Mouse (Mus musculus) c-Kit-negative CD71-positive TER-119-positive erythroid progenitor cells, embryonic 14.5 days (primary cell): ENCODE results near the gene Tmem119.
A peak's percentile ranks its signal among the peaks of the same experiment; 100 is the strongest.
"Not testable (repeated sequence)": the region's sequence is repeated elsewhere in the genome, so short reads cannot be mapped to it uniquely, and the experiment has no call there.

Experiments used
- DNase-seq: peaks from one replicate; pipeline ENCODE4 v3.0.0-alpha.2; 2013; ENCODE audit warnings: low read depth, low spot score

Tmem119 gene

DNA sequence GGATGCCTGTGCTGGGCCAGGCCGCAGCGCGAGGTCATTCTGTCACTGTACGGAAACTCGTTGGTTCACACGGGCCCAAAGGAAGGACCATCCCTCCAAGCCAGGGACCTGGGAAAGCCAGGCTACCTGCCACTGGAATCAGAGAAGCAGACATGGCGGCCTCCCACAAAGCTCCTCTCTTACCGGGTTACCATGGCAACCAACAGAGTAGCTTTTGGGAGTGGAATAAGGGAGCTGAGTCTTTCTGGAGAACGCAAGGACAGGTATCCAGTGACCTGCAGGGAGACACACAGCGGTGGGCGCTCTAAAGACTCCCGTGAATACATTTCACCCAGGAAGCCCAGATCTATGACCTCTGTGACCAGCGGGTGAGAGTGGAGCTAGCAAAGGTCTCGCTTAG is 18.3 kb upstream of the Tmem119 start:
- no peak for DNase-seq

DNA sequence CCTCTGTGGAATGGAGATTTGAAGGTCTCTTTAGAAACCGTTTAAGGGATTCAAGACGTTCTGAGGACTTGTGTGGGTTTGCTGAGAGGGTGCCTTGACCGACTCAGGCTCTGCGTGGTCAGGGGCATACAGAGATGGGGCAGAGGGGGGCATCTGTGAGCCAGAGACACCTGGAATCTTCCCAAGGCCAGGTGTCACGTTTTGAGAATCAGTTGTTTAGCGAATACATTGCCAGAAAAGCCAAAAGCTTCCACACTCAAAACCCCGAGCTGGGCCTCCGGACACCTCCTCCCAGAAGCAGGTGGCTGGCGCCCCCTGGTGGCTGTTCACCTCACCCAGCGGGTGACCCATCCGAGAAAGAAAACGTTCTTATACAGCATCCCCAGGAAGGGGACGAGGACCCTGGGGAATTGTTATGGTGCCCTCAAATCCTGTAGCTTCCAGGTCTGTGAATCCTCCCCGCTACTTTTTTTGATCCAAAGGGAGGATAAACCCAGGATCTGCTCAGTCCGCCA is 15.4 kb upstream of the Tmem119 start:
- peak; percentile 57 for DNase-seq

DNA sequence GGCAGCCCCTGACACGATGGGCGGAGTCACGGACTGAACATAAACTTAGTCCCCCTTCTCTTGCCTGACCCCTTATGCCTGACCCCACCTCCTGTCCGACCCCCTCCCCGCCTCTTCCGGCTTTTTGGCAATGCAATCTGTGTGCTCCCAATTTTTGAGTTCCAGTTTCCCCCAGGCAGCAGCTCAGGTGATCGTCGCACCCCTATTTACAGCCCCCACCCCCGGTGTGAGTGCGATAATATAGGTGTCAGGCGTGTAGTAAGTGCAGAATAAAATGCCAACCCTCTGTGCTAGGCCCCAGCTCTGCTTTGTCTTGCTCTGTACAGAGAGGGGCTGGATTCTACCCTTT is 14.7 kb upstream of the Tmem119 start:
- DNase-seq = no peak

DNA sequence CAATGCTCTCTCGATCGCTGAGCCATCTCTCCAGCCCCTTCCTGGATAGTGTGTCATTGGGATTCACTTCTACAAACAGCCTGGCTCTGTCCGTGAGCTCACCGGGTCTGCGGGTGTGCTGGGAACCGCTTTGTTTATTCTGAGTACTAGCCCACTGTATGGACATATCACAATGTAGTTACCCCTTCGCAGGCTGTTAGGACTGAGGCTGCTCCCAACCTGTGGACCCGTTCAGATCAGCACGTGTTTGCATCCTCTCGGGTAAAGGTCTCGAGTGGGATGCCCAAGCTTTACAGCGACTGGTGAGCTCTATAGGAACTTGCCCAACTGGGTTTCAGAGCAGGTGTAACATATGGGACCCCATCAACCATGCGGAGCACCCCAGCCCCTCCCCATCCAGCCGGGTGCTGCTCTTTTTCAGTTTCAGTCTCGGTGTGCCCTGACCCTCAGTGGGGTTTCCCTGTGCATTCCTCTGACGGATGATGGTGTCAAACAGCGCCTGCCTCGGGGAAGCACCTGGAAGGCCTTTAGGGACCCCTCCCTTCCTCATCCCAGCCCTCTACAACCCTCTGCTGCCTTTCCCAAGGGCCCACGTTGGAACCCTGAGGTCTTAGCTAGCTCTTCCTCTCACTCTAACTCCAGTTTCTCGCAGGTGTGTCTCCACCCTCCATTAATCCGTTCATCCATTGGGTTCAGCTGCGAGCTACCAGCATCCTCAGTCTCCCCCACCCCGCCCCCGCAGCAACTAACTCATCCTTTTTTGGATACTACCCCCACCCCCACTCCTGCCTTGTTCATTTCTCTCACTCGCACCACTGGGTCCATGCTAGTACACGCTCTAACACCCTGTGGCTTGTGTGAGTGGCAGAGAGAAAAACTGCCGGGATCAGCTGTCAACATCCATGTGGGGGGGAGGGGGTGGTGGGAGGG is 14.1 kb upstream of the Tmem119 start:
- no peak for DNase-seq

DNA sequence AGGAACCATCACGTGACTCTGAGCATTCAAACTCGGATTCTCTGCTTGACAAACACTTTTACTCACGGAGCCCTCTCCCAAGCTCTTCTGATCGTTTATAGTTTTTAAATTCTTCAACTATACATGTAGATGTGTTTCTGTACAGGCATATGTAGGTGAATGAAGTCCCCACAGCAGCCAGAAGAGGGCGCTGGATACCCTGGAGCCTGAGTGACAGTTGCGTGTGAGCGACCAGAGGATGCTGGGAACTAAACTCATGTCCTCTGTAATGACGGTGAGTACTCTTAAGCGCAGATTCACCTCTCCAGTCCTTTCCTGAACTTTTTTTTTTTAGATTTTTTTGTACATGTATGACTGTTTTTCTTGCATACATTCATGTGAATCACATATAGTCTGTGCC is 13.3 kb upstream of the Tmem119 start:
- peak; percentile 12 for DNase-seq

DNA sequence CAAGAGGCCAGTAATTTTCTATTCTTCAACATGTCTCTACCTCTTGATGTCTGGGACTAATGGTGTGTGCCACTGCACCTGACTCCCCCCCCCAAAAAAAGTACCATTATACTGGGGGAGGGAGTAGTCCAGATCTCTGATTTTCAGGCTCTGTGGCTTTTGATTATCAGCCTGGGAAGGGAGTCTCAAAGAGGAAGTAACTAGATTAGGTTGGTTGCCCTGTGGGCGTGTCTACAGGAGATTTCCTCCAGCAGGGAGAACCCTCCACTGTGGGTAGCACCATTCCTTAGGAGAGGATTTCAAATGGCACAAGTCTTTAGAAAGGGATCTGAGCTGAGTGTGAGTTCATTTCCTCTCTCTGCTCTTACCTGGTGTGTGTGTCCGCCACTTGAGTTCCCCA is 12.3 kb upstream of the Tmem119 start:
- no peak for DNase-seq

- DNase-seq = not testable (repeated sequence)
Measured at GRCm38 (mm10) chr5:113811824-113812420, 11.6 kb upstream of the Tmem119 start.

DNA sequence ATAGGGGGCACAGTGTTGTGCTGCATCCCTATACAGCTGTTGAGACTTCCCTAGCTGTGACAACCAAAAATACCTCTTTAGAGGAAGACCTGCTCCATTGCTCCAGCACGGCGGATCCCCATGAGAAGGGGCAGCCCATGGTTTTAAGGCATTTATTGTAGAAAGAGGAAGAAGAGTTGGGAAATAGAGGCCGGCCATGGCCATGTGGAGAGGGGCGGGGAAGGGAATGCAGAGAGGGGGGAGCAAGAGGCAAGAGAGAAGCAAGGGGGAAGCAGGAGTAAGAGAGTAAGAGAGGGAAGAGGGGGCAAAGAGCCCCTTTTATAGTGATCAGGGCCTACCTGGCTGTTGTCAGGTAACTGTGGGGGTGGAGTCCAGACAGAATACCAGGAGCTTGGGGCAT is 9.8 kb upstream of the Tmem119 start:
- DNase-seq = no peak

- no peak for DNase-seq
Measured at GRCm38 (mm10) chr5:113808177-113808576, 7.9 kb upstream of the Tmem119 start.

DNA sequence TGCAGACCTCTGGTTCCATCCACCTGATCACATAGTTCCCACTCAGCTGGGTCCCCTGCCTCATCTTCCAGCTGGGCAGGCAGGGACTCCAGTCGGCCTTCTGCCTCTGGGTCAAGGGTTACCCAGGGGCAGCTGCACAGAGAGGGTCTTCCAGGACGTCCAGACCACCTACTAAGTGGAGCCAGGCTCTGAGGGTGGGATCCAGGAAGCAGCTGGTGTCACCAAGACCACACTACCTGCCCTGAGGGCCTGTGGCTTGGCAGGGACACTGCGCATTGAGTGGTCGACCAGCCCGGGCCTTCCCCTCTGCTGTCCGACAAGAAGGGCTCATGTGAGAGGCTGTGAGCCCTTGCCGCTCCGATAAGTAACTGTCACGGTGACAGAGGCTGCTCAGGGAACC is 7.4 kb upstream of the Tmem119 start:
- no peak for DNase-seq

- DNase-seq = no peak
Measured at GRCm38 (mm10) chr5:113806414-113806813, 6.1 kb upstream of the Tmem119 start.

GRCm38 (mm10) chr5:113805301-113805700 is 5.0 kb upstream of the Tmem119 start:
- DNase-seq = no peak

DNA sequence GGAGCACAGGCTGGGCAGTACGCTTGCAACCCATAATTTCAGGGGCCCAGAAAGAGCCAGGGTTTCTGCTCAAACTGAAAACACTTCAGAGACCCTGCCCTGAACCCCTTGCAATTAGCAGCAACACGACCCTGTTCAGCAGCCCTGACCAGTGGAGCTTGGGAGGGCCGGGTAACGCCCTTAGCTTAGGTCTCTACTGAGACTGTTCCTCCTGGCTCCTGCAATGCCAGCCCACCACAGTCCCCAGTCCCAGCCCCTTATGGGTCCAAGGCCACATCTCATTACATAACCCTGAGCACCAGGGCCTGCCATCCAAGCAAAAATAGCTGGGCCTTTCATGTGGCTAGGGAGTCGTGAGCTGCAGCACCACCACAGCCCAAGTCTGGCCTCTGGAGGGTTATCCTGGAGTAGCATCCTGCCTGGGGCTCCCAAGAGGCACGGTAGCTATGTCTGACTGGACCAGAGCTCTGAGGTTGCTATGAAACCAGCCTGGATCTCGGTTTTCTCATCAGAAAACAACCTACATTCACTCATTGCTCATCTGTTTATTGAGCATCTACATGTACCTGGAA is 4.2 kb upstream of the Tmem119 start:
- DNase-seq = no peak

DNA sequence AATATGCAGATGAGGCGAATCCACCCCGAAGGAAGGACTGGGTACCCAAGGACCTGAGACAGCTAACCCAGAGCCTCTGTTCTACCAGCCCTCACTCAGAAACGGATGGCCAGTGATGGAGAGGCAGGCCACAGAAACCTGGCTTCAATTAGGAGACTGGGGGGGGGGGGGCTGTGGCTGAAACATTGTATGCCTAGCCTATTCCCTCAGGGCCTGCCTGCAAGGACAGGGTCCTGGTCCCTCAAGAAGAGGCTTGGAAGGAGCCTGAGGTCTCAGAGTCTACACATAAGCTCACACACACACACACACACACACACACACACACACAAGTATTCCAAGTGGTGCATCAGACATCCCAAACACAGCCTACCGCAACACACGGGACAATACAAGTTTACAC is 625 bp downstream of the Tmem119 start:
- DNase-seq = no peak

GRCm38 (mm10) chr5:113798525-113798924 is 1.8 kb downstream of the Tmem119 start:
- DNase-seq = no peak

DNA sequence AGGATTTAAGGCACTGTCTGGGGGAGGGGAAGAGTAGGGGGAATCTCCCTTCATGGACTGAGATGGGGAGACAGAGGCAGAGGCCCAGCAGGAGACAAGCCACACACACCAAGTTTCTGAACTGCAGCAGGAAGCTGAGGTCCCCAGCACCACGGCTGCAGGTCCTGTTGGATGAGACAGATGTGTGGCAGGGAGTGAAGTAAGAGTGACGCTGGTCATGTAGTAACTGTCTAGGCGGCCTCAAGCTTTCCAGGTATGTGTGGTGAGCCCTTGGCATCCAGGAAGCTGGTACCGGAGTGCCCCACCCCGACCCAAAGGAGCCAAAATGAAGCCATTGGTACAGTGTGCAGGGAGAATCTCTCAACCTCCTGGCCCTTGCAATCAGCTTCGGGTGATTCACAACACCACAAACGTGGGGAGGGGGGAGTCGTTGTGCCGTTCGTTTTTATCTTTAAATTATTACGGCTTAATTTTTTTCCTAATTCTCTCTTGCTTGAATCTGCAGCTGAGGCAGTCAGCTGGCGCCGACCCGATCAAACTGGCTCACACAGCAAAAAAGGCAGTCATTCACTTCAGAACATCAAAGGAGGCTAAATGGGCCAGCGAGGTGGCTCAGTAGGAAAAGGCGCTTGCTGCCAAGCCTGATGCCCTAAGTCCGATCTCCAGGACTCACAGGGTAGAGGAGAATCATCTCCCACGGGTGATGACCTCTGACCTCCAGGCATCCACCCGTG is 3.0 kb downstream of the Tmem119 start:
- DNase-seq = no peak

DNA sequence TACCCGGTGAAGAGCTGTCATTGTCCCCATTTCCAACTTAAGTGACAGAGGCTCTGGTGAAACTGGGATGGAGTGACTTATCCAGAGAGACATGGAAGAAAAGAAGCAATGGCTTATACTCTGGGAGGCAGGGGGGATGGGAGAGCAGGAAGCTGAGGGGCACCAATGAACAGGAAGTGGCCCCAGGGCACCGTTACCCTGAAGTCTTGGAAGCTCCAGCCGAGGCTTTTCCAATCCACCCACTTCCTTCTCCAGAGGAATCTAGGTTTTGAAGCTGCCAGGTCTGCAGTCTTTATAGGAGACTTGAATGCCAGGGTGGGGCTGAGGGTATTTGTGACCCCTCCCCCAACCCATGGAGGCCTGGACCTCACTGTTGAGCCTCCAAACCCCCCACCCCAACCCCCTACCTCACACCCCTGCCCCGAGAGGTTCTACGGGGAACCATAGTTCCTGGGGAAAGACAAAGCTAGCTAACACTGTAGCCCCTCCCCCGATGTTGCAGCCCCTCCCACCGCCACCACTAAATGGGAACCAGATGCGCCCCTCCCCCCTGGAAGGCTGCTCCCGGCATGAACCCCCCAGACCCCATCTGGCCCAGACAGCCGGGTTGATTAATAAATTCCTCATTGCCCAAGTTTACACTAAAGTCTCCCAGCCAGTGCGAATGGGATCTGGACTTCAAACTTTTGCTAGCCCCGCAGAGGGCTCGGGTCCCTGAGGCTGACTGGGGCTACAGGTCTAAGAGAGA is 3.7 kb downstream of the Tmem119 start:
- DNase-seq = no peak

GRCm38 (mm10) chr5:113791197-113792095 is 8.9 kb downstream of the Tmem119 start:
- DNase-seq = no peak

- DNase-seq = no peak
Measured at GRCm38 (mm10) chr5:113790453-113791196, 9.7 kb downstream of the Tmem119 start.
